Mouse (Mus musculus) CD4-positive naive resting alpha-beta T cell, adult 57 days (primary cell): ENCODE measurements around the gene Hoxb1. TPM values are rescaled to one million over a fixed set of nuclear protein-coding genes. Genes with fewer than 3 reads are reported as not detected.

ENCODE experiments used
- total RNA-seq: library from RNA; stranded (reverse); gene quantifications from one replicate; pipeline ENCODE4 v1.2.4, GENCODE M21; 2023

Hoxb1 gene
- total RNA-seq, result not detected

DNA sequence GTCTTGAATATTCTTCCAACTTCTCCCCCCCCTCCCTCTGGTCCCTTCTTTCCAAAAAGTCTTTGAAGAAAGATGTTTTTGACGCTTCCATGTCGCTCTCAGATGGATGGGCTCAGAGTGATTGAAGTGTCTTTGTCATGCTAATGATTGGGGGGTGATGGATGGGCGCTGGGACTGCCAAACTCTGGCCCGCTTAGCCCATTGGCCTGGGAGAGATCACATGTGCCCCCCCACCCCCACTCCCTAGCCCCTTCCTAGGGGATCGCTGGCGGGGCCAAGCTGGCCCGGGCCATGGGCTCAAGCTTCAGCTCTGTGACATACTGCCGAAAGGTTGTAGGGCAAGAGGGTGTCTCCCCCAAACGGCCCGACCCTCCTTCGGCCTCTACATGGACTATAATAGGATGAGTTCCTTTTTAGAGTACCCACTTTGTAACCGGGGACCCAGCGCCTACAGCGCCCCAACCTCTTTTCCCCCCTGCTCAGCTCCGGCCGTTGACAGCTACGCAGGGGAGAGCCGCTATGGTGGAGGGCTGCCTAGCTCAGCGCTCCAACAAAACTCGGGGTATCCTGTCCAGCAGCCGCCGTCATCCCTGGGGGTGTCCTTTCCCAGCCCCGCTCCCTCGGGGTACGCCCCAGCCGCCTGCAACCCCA lies at the start of gene Hoxb1:
Hoxb1 (plus strand) TSS at position 312 of the 651 bp plus-strand sequence.

DNA sequence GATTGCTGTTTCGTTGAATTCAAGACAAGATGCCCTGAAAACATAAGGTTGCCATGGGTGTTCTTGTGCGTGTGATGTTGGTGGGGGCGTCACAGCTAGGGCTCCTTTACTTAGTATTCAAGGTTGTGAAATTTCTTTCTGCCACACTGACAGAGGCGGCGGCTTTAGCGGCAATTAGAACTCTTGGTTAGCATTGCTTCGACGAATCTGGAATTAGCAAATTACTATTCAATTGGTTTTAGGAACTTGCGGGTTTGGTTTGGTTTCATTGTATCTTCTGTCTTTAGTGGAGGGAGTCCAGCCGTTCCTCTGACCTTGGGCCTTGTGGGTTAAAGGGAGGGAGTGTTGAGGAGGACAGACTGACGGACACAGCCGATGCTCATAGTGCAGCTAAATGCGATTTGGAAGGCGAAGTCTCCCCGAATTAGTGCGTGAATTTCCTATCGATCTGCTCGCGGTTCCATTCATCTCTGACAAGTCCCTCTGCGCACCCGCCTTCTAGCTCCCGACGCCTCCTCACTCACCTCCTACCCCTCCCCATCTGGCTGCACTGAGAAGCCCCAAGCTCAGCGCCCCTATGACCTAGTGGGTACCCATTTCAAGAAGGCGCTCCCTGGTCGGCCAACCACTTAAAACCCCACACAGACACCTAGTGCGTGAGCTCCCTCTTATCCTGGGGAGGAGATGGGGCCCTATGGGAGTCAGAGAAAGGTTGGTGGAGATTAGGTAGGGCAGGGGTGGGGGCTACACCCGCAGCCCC lies 47.8 kb upstream of the Hoxb1 start, which contains the start of gene Hoxb4:
Hoxb4 (plus strand) TSS at position 660 of the 760 bp plus-strand sequence.

DNA sequence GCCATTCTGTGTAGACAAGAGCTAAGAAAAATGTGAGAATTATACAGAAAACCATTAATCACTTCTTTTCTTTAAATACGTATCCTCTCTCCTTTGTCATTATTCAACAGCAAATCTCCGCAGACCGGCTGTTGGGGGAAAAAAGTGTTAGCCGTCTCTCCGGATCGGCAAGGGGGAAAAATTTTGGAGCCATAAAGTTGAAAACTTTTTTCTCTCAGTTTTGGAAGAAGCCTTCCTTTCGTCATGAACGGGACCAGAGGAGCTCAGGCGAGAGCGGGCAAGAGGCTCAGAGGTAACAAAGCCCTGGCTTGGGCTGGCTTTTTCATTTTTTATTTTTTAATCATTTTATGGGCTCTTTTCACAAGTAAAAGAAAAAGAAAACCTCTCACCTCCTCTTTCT lies 42.4 kb upstream of the Hoxb1 start, which contains the start of gene Hoxb3:
Hoxb3 (plus strand) TSS at position 173 of the 400 bp plus-strand sequence.

DNA sequence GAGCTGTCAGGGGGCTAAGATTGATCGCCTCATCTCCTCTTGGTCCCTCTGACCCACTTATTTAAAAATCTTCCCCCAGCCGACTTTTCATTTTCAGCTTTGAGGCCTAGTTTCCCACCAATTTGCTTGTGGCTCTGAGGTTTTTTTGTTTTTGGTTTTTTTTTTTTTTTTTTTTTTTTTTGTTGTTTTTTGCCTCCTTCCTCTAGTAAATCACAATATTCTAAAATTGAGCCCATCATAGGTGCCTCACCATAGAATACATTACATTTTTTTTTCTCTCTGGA lies 15.3 kb upstream of the Hoxb1 start, which contains the start of gene Hoxb2:
Hoxb2 (plus strand) TSS at position 185 of the 284 bp plus-strand sequence.

Other genes with a start within 250 kb of the Hoxb1 start
- not detected for gene Ttll6, start 232.0 kb upstream of the Hoxb1 start, total RNA-seq
- not detected for gene Hoxb13, start 171.4 kb upstream of the Hoxb1 start, total RNA-seq
- not detected for gene Hoxb9, start 94.3 kb upstream of the Hoxb1 start, total RNA-seq
- gene Hoxb8, start 83.8 kb upstream of the Hoxb1 start, total RNA-seq, result not detected
- not detected for gene Hoxb7, start 79.1 kb upstream of the Hoxb1 start, total RNA-seq
- not detected for gene Hoxb6, start 73.3 kb upstream of the Hoxb1 start, total RNA-seq
- gene Hoxb5, start 62.4 kb upstream of the Hoxb1 start, total RNA-seq, result not detected
- gene Hoxb4, start 47.5 kb upstream of the Hoxb1 start, total RNA-seq, result 0.59 TPM
- gene Hoxb3, start 42.4 kb upstream of the Hoxb1 start, total RNA-seq, result not detected
- not detected for gene Hoxb2, start 15.2 kb upstream of the Hoxb1 start, total RNA-seq
- 449 TPM for gene Skap1, start 98.8 kb downstream of the Hoxb1 start, total RNA-seq